Mouse (Mus musculus) adrenal gland, adult 18-20 months (tissue): ENCODE measurements at regions not wholly inside any gene's neighbourhood (a gene's known extent, or its start where the extent isn't known, plus 50 kb on each side); places are given as distances from the start of the nearest gene placed in this dataset.

ENCODE experiments used
- DNase-seq, 2 experiments: peaks; one replicate each; pipeline ENCODE4 v3.0.0; 2021 to 2022; ENCODE audit warnings: low spot score in 2 of 2

DNA sequence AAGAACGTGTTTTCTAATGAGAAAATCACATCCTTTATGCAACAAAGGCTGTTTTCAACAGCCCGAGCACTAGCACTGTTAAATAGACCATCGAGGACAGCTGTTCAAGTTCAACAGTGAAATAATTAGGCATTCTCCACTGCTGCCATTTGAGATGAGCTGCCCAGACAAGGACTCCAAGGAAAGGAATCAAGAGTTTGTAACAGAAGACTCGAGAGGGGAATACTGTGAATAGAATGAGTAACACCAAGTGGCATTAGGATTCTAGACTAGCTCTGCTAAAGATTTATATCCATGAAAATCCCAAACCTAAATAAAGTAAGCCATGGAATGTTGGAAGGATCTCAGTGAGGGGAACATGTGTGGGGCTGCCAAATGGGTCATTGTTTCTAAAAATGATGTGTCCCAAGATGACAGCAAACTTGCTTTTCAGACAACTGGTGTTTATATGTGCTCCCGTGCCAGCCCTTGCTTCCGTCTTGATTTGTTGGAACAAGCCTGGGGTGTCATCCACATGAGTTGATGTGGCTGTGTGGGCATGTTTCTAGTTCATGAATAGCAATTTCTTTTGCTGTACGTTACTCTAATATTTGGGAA, 72.1 kb upstream of the Itga4 start:
- DNase-seq: no peak

- DNase-seq: no peak
Observed at GRCm38 (mm10) chr2:79185234-79186101, 69.8 kb upstream of the Itga4 start.

- DNase-seq: no peak
Observed at GRCm38 (mm10) chr2:79186878-79187277, 68.3 kb upstream of the Itga4 start.

- no peak for DNase-seq
Observed at GRCm38 (mm10) chr2:79188511-79189193, 66.6 kb upstream of the Itga4 start.

DNA sequence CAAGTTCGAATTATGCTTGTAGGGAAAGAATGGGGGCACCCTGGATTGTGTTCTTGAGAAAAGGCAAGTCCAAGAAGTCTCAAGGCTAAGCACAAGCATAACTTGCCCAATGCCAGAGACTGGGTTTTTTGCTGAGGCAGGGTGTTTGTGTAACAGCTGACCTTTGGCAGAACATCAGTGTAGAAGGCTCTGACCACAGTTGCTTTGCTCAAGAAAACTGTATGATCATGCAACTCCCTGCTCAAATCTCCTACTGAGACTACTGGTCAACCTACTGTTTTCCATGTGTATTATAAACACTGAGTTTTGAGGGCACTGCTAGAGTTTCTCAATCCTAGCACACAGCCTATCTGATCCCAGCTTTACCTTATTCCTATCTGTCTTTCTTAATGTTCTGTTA, 61.4 kb upstream of the Itga4 start:
- DNase-seq: no peak

GRCm38 (mm10) chr2:79201677-79202076, 53.5 kb upstream of the Itga4 start:
- no peak for DNase-seq
